Mouse (Mus musculus): ENCODE data around the gene Rrbp1.

The Rrbp1 gene

DNA sequence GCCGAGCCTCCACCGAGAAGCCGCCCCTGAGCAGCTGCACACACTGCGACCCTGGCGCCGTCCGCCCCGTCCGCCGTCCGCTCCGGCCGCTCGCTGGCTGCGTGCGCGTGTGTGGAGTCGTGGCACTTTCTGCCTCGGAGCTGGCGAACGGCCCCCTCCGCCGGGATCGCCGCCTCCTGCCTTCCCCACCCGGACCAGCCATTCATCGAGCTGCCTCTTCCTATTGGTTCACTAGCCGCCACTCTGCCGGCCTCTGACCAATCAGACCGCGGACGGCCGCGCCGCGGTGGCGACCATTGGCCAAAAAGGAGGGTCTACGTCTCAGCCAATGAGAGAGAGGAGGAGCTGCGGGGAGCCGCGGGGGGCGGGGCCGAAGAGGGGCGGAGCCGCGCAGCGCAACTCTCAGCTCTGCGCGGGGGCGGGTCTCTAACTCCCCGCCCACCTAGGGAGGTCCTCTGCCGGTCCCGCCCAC, at the start of gene Rrbp1:
TSS of gene Rrbp1 (minus strand) at position 184 of the 472 bp plus-strand sequence.
- peak; percentile 99 for DNase-seq

DNA sequence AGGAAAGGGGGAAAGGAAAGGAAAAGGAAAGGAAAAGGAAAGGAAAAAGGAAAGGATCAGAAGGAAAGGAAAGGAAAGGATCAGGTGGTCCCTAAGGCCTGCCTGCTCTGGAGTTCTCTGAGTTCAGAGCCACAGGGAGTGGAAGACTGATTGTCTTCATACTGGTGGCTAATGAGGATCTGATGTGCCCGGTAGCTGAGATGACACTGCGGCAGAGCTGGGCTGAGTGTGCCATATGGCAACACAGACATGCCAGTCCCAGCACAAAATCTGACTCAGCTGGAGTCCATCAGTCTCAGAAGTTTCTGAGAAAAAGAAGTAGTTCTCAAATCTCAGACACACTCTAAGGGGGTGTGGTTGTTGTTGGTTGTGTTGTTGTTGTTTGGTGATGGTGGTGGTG, 46.7 kb upstream of the Rrbp1 start:
- DNase-seq, result no peak

DNA sequence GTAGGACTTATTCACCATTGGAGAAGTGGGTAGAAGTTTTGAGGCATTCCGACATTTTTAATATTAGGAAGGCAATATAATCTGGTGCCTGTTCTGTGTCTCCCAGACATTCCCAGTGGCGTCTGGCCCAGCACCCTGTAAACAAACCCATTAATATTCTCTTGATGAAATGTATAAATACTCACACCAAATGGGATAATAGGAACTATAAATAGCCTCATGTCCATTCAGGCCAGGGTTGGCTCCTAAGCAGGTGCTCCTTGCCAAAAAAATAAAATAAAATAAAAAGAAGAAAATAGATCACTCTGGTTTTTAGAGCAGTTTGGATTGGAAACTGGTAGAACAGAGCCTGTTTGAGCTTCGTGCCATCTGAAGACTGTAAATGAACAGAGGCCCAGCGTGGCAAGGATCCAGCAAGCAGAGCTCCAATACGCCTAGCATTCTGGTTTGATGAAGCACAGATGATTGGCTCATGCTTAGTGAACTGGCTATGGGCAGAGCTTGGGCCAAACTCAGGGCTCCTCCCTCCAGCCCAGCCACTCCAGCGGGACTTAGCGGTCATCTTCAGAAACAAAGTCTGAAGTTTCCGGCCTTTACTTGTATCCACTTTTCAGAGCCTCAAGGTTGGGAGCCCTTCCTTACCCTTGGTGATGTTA, 41.5 kb upstream of the Rrbp1 start:
- no peak for DNase-seq

DNA sequence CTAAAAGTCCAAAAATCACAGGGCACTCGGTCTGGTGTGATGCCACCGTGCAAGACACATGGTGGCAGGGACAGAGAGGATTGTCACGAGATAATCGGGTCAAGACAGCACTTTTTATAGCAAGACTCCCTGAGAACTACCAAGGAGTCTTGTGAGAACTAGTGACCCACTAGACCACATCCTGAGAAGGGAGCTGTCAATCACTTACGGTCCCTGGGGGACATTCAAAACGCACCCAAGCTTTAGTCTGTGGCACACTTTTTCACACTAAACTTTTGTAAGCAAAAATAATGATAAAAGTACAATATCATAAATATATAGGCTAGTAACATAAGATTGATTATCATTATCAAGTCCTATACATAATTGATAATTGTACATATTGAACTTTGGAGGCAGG, 39.8 kb upstream of the Rrbp1 start:
- peak; percentile 35 to 47 for DNase-seq

DNA sequence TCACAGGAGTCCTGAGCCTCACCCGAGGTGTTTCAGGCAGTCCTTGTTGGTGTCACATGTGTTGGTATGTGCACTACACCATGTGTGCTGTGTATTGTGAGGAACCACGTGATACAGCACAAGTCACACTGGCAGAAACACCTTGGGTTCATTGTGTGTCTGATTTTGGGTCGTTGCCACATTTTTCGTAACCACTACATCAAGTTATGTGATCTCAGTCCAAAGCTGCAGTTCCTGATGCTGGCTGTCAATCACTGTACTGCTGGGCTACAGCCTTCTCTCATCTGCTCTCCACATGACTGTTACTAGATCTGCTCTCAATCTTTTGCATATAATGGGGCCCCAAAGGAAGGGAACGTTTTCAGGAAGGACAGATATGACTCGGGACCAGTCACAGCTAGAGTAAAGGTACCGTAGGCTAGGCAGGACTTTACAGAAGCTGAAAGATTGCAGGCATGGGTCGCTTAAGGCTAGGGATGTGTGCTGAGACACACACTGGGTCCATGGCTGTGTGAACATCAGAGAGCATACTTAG, 39.1 kb upstream of the Rrbp1 start:
- DNase-seq, result no peak

DNA sequence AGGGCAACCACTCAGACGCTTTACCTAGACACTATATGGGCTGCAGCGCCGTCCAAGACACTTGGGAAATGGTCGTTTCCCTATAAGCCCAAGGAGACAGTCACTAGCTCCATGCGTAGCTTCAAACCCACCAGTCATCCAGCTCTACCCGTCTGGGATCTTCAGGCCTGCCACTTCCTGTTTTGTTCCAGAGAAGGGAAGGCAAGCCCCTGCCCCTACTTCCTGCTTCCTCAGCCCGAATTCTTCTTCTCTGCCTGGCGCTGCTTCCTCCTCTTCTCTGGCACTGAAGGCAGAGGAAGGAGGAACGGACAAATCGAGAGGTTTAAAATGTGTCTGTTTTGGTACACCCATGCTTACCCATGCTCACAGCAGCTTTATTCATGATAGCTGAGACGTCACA, 35.9 kb upstream of the Rrbp1 start:
- DNase-seq, result no peak

DNA sequence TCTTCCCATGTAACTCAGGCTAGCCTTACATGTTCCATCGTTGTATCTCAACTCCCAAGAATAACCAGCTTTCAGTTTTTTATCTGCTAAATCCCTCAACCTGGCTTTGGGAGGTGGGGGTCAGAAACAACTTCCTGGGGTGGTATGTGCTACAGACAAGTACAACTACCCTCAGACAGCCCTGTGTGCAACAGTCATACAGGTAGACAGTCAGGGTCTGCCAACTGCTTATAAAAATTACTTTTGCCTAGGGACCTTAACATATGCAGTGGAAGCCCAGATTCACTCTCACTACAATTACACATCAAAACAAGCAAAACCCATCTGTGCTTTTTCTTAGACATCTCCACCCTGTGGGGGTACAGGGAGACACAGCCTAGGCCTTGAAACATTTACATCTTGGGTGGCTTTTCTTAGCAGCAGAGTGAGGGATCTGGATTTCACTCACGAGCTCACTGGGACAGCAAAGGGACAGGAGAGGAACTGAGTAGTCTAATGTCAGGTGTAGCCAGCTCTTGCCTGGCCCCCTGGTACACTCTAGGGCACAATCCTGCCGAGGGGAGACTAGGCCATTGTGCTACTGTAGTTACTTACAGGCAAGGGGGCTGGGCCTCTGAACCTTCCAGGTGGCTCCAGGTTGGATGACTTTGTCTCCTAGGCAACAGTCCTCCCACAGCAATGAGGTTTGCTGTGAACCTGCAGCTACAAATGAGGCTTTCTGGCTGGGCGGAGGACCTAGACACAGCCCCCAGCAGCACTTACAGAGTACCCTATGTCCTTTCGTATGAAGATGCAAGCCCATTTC, 34.9 kb upstream of the Rrbp1 start:
- no peak for DNase-seq

DNA sequence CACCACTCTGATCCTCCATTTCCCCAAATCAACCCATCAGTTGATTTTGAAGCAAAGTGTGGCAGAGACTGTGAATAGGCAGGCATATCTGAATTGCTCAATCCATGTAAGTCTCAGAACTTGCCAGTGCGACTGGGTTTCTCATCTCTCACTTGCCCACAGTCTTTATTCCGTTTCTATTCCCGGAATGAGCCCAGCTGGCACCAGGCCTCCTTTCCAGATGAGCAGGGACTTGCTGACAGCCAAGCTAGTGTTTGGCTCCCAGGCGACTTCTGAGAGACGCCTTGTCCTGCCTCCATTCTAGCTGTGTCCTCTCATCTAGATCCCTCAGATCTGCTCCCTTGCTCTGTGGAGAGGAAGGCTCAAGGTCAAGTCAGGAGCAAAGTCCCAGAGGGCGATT, 33.7 kb upstream of the Rrbp1 start:
- no peak for DNase-seq

DNA sequence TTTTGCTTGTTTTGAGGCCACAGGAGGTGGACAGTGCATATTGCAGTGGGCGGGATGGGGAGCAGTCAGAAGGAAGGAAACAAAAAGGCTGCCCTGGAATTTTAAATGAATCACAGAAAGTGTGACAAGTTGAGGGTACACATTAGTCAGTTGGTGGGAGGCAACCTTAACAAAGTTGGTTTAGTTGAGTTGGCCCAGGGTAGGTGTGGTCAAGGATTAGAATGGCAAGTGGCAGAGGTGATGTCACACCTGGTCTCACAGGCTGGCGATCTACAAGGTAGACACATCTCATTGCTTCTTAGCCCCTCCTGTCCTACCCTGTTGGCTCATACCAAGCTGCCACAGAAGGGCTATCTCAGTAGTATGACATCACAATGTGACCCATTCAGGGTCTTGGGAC, 21.6 kb upstream of the Rrbp1 start, which contains the start of gene Banf2:
TSS of gene Banf2 (plus strand) at position 396 of the 400 bp plus-strand sequence.
- no peak for DNase-seq

DNA sequence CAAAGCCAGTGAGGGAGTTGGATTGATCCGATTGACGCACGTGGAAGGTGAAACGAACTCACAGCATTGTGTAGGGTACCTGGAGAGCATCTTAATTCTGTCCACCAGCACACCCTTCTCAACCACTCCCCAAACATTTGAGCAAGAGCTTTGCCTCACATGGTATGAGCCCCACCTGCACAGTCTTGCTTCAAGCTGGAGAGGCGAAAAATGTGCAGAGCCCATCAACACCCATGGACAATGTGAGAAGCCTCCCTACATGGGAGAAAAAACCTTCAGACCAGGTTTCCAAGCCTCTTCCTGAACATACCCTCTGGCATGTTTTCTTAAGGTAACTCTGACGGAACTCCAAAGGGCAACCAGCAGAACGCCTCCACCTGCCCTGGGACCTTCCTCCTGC, 19.7 kb upstream of the Rrbp1 start:
- DNase-seq, result no peak

DNA sequence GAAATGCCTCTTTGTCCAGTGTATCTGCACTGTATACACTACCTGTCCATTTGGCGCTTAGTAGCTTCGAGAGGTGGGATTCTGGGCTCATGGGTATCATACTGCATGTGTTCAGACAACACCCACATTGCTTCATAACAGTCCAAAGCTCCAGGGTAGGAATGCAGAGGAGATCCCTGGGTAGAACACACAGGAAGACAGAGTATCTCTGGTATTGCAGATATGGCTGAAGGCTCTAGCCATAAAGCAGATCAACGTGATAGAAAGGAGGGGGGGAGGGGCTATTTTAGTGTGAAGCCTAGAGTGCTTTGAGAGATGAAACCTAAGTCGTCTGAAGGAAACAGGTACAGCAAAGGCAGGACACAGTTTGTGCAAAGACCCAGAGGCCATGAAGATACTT, 15.4 kb upstream of the Rrbp1 start:
- DNase-seq, result no peak

DNA sequence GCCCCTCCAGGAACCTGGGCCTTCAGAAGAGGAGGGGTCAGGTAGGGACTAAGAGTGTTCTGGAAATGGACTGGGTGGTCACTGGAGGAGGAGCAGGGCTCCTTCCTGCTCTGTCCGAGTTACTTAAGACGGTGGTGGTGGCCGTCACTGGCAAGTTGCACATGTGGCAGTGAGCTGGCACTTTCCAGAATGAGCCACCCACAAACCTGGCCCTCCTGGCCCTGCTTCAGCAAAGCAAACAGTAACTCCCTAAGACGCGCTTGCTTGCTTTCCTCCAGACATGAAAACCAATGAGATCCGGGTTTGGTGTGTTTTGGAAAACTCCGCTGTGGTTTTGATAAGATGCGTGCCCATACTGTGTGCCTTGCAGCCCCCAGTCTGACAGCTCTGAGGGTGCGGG, 14.3 kb upstream of the Rrbp1 start:
- DNase-seq, result no peak

DNA sequence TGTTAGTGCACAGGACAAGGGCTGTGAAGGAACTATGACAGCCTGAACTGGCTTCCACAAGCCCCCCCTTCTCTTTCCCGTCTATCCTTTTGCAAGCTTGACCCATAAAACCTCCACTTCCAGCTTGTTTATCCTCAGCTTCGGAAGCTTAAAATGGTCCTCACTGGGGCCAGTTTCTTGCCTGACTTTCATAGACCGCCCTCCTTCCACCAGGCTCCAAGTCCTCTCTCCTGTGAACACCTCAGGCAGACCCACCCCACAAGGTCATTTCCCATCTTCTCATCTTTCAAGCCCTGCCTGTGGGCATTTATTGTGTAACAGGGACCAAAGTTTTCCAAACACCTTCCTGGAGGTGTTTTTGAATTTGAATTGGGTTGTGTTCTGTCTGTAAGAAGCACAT, 11.4 kb upstream of the Rrbp1 start:
- DNase-seq, result no peak

DNA sequence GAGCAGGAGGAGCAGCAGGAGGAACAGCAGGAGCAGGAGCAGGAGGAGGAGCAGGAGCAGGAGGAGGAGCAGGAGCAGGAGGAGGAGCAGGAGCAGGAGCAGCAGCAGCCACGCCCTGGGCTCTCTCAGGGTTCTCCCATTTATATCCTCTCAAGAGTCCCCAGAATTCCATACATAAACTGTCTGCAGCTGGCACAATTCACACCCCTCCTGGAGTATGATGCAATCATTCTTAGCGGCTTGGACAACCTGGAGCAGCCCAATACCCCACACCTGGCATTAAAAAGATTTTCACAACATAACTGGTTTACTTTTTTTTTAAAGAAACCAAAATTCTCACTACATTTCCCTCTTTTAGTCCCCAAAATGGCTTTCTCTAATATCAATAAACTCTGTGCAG, 8.9 kb upstream of the Rrbp1 start:
- no peak for DNase-seq

DNA sequence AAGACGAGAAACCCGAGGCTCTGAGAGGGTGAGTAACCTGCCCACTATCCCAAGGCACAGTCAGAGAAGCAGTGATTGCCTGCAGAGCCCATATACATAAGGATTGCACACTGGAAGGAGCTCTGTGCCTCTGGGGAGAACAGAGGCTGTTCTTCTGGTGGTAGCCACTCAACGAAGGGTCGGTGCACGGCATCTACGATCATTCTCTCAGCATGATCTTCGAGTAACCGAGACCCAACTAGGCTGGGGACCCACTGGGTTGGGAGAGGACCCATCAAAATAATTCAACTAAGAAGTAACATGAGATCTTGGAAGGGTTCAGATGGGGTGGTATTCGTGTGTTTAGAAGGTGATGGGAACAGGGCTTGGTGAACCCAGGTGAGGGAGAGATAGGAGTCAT, 4.8 kb upstream of the Rrbp1 start:
- DNase-seq, result no peak

DNA sequence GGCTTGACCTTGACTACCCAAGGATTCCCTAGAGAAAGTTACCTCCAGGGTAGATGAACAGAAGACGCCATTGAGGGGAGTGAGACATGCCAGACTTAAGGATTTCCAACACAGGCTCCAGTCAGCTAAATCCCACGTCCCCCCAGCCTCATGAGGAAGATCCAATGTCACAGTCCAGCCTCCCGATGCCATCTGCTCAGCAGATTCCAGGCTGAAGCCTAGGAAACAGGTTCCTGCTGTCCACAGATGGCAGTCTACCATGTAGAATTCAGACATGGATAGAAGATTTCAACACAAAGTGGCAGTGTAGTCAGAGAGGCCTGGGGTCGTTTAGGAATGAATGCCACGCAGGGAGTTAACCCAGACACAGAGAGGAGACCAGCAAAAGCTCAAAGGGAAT, 3.4 kb upstream of the Rrbp1 start:
- DNase-seq, result no peak

DNA sequence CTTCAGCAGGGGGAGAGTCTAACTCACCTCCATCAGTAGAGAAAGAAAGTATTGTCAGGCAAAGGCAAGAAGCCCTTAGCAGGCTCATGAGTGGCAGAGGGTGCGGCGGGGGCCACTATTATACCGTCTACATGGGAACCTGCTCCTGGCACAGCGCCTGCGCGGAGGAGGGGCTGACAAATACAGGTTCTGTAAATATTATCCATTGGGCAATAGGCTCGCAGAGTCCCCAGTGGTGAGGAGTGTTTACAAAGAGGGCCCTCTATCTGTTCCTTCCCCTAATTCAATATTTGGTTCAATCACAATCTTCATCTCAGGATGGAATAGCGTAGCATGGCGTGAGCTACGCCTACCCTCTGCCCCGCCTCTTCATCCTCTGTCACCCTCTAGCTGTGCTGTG, 3.0 kb upstream of the Rrbp1 start:
- DNase-seq, result no peak

DNA sequence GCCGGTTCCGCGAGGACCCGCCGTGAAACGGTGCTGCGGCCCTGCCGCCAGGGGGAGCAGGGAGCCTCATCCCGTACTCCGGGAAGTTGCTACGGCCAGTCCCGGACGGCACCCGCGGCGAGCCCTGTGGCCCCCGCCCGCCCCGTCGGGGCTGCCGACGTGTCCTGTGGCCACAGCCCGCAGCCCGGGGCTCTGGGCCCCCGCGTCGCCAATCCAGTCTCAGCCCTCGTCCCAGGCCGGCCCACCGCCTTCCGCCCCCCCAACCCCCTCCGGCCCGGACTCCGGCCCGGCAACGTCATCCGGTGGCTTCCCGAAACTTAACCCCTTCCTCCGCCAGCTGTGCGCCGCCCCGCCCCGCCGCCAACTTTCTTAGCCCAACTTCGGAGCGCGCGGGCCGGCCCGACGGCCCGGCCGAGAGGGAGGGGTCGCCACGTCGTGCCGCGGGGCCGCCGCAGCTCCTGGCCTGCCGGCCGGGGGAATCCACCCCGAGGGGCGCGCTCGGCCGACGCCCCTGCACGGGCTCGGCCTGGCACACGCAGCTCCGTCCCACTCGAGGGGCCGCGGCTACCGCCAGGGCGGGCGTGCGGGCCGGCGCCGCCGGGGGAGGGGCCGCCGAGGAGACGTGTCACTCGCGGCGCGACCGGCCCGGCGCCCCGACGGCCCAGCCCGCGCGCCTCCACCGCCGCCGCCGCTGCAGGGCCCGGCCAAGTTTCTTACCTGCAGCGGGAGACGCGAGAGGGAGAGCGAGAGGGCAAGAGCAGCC, 600 bp downstream of the Rrbp1 start:
- peak; percentile 86 to 87 for DNase-seq

DNA sequence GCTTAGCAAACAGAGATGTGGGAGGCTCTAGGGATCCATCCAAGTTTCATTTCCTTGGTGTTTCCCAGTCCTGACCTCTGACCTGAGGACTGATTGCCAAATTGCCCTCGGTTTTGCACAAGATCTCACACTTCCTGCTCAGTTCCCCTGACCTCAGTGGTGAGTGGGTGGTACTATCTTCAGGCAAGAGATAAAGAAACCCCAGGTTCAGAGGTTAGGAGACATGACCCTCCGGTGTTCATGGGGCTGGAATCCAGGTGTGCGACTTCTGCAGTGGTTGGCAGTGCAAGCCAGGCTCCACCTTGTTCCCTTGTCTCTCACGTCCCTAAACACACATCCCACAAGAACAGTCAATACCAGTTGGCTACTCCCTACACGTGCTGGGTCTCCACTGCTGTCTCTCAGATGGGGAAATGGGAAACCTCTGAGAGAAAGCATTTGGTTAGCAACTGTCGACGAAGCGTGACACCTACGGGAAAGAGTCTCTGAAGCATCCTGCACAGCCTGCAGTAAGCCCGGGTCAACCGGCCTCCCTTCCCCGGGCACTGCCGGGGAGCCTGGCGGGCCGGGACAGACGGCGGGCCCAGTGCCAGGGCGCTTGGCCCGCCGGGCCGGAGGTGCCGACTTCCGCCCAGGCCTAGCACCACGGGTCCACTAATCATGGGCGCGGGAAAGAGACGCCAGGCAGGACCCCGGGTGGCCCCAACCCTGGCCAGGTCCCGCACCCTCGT, 1.3 kb downstream of the Rrbp1 start:
- peak in 1 of 2 experiments; percentile 37 for DNase-seq

DNA sequence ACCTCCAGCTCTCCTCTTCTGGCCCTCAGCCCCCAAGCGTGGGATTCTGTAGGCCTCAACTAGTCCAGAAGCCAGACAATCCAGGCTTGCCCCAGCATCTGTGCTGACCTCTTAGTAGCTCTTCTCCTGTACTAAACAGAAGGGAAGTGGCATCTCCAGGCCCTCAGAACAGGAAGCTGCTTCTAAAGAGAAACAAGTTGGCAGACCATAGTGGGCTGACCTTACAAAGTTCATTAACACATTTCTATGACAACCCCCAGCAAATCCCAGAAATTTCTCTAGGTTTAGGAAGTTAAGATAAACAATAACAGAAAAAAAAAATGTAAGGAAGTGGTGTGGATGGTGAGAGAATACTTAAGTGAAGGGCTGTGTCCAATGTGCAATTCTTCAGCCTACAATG, 2.0 kb downstream of the Rrbp1 start:
- no peak for DNase-seq

DNA sequence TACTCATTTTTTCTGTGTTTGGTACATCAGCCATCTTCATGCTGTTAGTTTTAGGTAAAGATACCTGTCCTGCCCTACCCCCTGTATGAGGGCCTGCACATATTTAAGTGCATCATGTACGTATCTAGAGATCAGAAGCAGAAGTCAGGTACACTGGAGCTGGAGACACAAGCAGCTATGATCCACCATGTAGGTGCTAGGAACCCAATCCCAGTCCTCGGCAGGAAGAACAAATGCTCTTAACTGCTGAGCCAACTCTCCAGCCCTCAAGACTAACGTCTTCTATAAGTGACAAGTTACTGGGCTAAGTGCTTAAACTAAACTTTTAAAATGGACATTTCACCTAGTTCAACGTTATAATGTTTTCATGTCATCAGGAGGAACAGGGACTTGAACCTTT, 3.9 kb downstream of the Rrbp1 start:
- DNase-seq, result no peak

DNA sequence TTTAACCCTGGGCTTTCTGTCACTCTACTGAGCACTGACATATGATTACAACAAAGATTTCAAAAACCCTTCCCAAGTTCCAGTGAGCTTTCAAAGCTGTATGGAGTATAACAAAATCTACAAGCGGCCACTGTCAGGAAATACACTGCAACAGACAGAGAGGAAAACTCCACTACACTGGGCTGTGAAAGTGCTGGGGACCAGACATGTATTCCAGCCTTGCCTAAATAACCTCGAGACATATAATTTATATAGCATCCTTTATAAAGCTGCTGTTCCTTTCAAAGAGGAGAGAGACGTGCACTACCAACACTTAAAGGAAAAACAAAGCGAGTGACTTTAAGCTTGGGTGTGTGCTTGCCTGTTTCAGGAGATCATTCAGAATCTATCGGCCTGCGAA, 4.4 kb downstream of the Rrbp1 start:
- DNase-seq, result no peak

Data from B cell, adult 2 months (primary cell).